ENCODE assay signal across 9 mouse cellular contexts in genomic region chr12:104824244-104824906, GRCm38 (mm10). TPM values are rescaled to one million over a fixed set of nuclear protein-coding genes. Genes with fewer than 3 reads are reported as not detected.
DNase-seq lines count a peak whose midpoint lies in the region; ATAC-seq lines count a peak whose summit lies in the region.
"Had no signal": no experiment of that assay in that cellular context is flagged by ENCODE, and none has a peak within 500 bp of the region (broad histone marks: within the 10 kb centered on the region; RNA-seq: fewer than 3 reads in every experiment).

No protein-coding gene starts in this region.

- ATAC-seq in erythroblast, adult 5-6 weeks (replicated peaks; ENCODE audit: low FRiP score, poor library complexity, severe bottlenecking): peak; percentile 94
- peak; percentile 89 for ATAC-seq in heart, embryonic 14.5 days (ENCODE audit: insufficient number of reproducible peaks, insufficient read depth, low FRiP score, low read depth)
- peak; percentile 29; the same call in 1 of the 2 replicates for ATAC-seq in neural tube, embryonic 15.5 days (ENCODE audit: low FRiP score)

- 48% methylated on average over 12 of the region's 12 CpGs for WGBS in heart, embryonic 14.5 days
- 44% methylated on average over 12 of the region's 12 CpGs for WGBS in large intestine, adult 2 months
- 82% methylated on average over 12 of the region's 12 CpGs for WGBS in neural tube, embryonic 15.5 days

- peak overlapping the region; percentile 73 to 80 for H3K27ac ChIP-seq in heart, embryonic 14.5 days (replicated peaks in 1 of 2; ENCODE audit: control insufficient read depth in 1 of 2, insufficient read depth in 1 of 2, low read depth in 2 of 2, low read length in 2 of 2)
- no peak overlapping the region for H3K27ac ChIP-seq in neural tube, embryonic 15.5 days (replicated peaks)
- H3K27ac ChIP-seq: macrophage had no signal

- peak; percentile 67 for DNase-seq in retina, postnatal 1 day
- DNase-seq in retina, embryonic 14.5 days (ENCODE audit: low spot score): no peak
- peak; percentile 93 for DNase-seq in large intestine, adult 2 months (ENCODE audit: low read depth, low spot score)
- no peak for DNase-seq in left cerebral cortex, adult 11 months (ENCODE audit: low spot score)
- DNase-seq in layer of hippocampus, postnatal 14 days (ENCODE audit: low spot score in 2 of 2): no peak

- H3K36me3 ChIP-seq in heart, embryonic 14.5 days (ENCODE audit: control insufficient read depth, insufficient read depth, low read length): no peaks in the 10 kb centered on the region
- no peaks in the 10 kb centered on the region for H3K36me3 ChIP-seq in neural tube, embryonic 15.5 days

- H3K9me3 ChIP-seq in heart, embryonic 14.5 days (ENCODE audit: control insufficient read depth, low read length): no peaks in the 10 kb centered on the region
- no peaks in the 10 kb centered on the region for H3K9me3 ChIP-seq in neural tube, embryonic 15.5 days (replicated peaks)

- H3K4me1 ChIP-seq in heart, embryonic 14.5 days (ENCODE audit: control insufficient read depth in 2 of 2, insufficient read depth in 2 of 2, low read length in 2 of 2): peaks cover 43 to 45% of the 10 kb centered on the region in 2 experiments
- H3K4me1 ChIP-seq in neural tube, embryonic 15.5 days: peaks cover 13% of the 10 kb centered on the region

- peak overlapping the region; percentile 29 for H3K4me2 ChIP-seq in heart, embryonic 14.5 days (ENCODE audit: low read length)
- H3K4me2 ChIP-seq in neural tube, embryonic 15.5 days: no peak overlapping the region

- H3K9ac ChIP-seq in heart, embryonic 14.5 days (ENCODE audit: low read length): peak overlapping the region; percentile 21; the same call in 1 of the 2 replicates
- H3K9ac ChIP-seq in neural tube, embryonic 15.5 days (replicated peaks): no peak overlapping the region

- no peak overlapping the region for H3K4me3 ChIP-seq in heart, embryonic 14.5 days (ENCODE audit: control insufficient read depth in 1 of 2, insufficient read depth in 1 of 2, low read depth in 1 of 2, low read length in 2 of 2)
- H3K4me3 ChIP-seq in neural tube, embryonic 15.5 days (replicated peaks): no peak overlapping the region

- H3K27me3 ChIP-seq in heart, embryonic 14.5 days (ENCODE audit: control insufficient read depth, insufficient read depth, low read length): no peaks in the 10 kb centered on the region
- no peaks in the 10 kb centered on the region; the same call in 1 of the 2 replicates for H3K27me3 ChIP-seq in neural tube, embryonic 15.5 days (replicated peaks)

RNA-seq across cellular contexts. Expression of gene Clmn, which starts 40.5 kb away (rescaled TPM):
- total RNA-seq in erythroblast, adult 5-6 weeks (2015; ENCODE audit: low replicate concordance): not detected in 2 replicates
- 0.14 TPM in 1 of 2 replicates, not detected in the other for total RNA-seq in erythroblast, adult 5-6 weeks (2017; ENCODE audit: low replicate concordance)
- 0.44 and 0.49 TPM in 2 replicates for polyA plus RNA-seq in heart, embryonic 14.5 days (2014; fragmentation: Nextera tagmentation; extraction: Ambion mirVana)
- polyA plus RNA-seq in large intestine, adult 2 months (2012; rRNA removed): 4.7 and 5.9 TPM in 2 replicates
- 1.3 and 1.6 TPM in 2 replicates for polyA plus RNA-seq in neural tube, embryonic 15.5 days (2015; fragmentation: Nextera tagmentation; extraction: Ambion mirVana)
- total RNA-seq in layer of hippocampus, postnatal 14 days (2021): 10 to 100 TPM; 67.8 to 72.5 TPM
- polyA plus RNA-seq: macrophage had no signal

Comparison
In these comparisons a context has a peak if more than half of its experiments do, and no peak if none do; other contexts are left out.
1. DNase-seq: peak in retina, postnatal 1 day (single experiment) and large intestine, adult 2 months (single experiment); none in retina, embryonic 14.5 days (single experiment), left cerebral cortex, adult 11 months (single experiment) and layer of hippocampus, postnatal 14 days (0 of 2).
2. ATAC-seq: peak in every context shown above with its lines; median percentile 94 in erythroblast, adult 5-6 weeks; 89 in heart, embryonic 14.5 days; 29 in neural tube, embryonic 15.5 days.